Comparison of ENCODE assay signal across 17 mouse cellular contexts in the genomic region with DNA sequence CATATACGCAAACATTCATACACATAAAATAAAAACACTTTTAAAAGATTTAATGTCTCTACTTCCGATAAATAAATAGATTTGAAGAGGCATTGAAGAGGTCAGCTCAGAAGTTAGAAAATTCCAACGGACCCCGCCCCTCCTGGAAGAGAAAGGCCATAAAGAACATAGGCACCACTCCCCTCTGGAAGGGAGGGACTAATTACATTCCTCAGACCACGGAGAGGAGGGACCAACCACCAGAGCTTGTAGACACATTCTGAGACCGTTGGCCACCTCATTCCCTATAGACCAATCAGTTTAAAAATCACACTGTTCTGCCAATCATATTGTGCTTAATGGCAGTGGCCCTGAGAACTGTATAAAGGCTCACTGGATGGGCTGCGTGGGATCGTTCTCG.
DNase-seq lines count a peak whose midpoint lies in the region; ATAC-seq and TF ChIP-seq lines count a peak whose summit lies in the region.
"Had no signal": no experiment of that assay in that cellular context is flagged by ENCODE, and none has a peak within 500 bp of the region (broad histone marks: within the 10 kb centered on the region; RNA-seq: fewer than 3 reads in every experiment).

No protein-coding gene starts in this region.

- no peak overlapping the region for H3K4me2 ChIP-seq in intestine, embryonic 15.5 days (replicated peaks)
- H3K4me2 ChIP-seq in intestine, postnatal 0 days (replicated peaks; ENCODE audit: low read depth), result no peak overlapping the region
- H3K4me2 ChIP-seq in midbrain, embryonic 12.5 days (replicated peaks), result no peak overlapping the region
- H3K4me2 ChIP-seq in forebrain, embryonic 12.5 days, result no peak overlapping the region
- H3K4me2 ChIP-seq: embryonic facial prominence, embryonic 13.5 days; forebrain, embryonic 13.5 days; hindbrain, embryonic 12.5 days had no signal

- ATAC-seq in intestine, embryonic 15.5 days, result peak; percentile 37; the same call in 1 of the 2 replicates
- ATAC-seq in intestine, postnatal 0 days, result no peak
- 0 out of 2 replicates have a peak, but pooled peaks have one; percentile 30 for ATAC-seq in midbrain, embryonic 12.5 days (ENCODE audit: low FRiP score, low read depth)
- ATAC-seq in forebrain, embryonic 12.5 days (ENCODE audit: low FRiP score), result no peak
- ATAC-seq: forebrain, embryonic 13.5 days; forebrain, postnatal 0 days; hindbrain, embryonic 16.5 days; inflammation-experienced regulatory T-cells, adult 6 months had no signal

- H3K27ac ChIP-seq in intestine, embryonic 15.5 days, result no peak overlapping the region
- H3K27ac ChIP-seq in intestine, postnatal 0 days (ENCODE audit: low read depth, low read length), result no peak overlapping the region
- H3K27ac ChIP-seq in midbrain, embryonic 12.5 days (replicated peaks), result no peak overlapping the region
- H3K27ac ChIP-seq in midbrain, embryonic 10.5 days (replicated peaks), result no peak overlapping the region
- H3K27ac ChIP-seq in forebrain, embryonic 12.5 days, result no peak overlapping the region
- H3K27ac ChIP-seq: embryonic facial prominence, embryonic 13.5 days; forebrain, embryonic 13.5 days; hindbrain, embryonic 12.5 days had no signal

- no peak for DNase-seq in midbrain, embryonic 10.5 days (ENCODE audit: low spot score)
- peak; percentile 94 for DNase-seq in R1 (ENCODE audit: low read depth, low spot score)
- DNase-seq in thymus, postnatal 25 days, result no peak
- DNase-seq: cerebellum, adult 11-12 months; cerebellum, adult 9-10 months; cerebellum, postnatal 25 days; kidney, adult 2 months had no signal

- WGBS in intestine, embryonic 15.5 days, result 75% methylated on average over 9 of the region's 9 CpGs
- WGBS in intestine, postnatal 0 days, result 68% methylated on average over 9 of the region's 9 CpGs
- WGBS in midbrain, embryonic 12.5 days, result 85% methylated on average over 9 of the region's 9 CpGs
- 85% methylated on average over 9 of the region's 9 CpGs for WGBS in midbrain, embryonic 10.5 days
- 85% methylated on average over 9 of the region's 9 CpGs for WGBS in forebrain, embryonic 12.5 days

- H3K27me3 ChIP-seq in intestine, embryonic 15.5 days (replicated peaks), result no peaks in the 10 kb centered on the region
- H3K27me3 ChIP-seq in intestine, postnatal 0 days (replicated peaks; ENCODE audit: control insufficient read depth, insufficient read depth, low read length), result no peaks in the 10 kb centered on the region
- no peaks in the 10 kb centered on the region for H3K27me3 ChIP-seq in midbrain, embryonic 12.5 days
- H3K27me3 ChIP-seq in midbrain, embryonic 10.5 days (ENCODE audit: low read depth, poor library complexity, severe bottlenecking), result no peaks in the 10 kb centered on the region
- no peaks in the 10 kb centered on the region for H3K27me3 ChIP-seq in forebrain, embryonic 12.5 days
- H3K27me3 ChIP-seq: embryonic facial prominence, embryonic 13.5 days; forebrain, embryonic 13.5 days; hindbrain, embryonic 12.5 days had no signal

- no peaks in the 10 kb centered on the region for H3K36me3 ChIP-seq in intestine, embryonic 15.5 days
- H3K36me3 ChIP-seq in intestine, postnatal 0 days (ENCODE audit: control insufficient read depth, insufficient read depth), result no peaks in the 10 kb centered on the region
- no peaks in the 10 kb centered on the region for H3K36me3 ChIP-seq in midbrain, embryonic 12.5 days
- H3K36me3 ChIP-seq in midbrain, embryonic 10.5 days, result no peaks in the 10 kb centered on the region
- no peaks in the 10 kb centered on the region for H3K36me3 ChIP-seq in forebrain, embryonic 12.5 days (replicated peaks)
- H3K36me3 ChIP-seq: embryonic facial prominence, embryonic 13.5 days; hindbrain, embryonic 12.5 days had no signal

- no peaks in the 10 kb centered on the region for H3K9me3 ChIP-seq in intestine, embryonic 15.5 days
- H3K9me3 ChIP-seq in intestine, postnatal 0 days (ENCODE audit: control insufficient read depth), result no peaks in the 10 kb centered on the region
- no peaks in the 10 kb centered on the region for H3K9me3 ChIP-seq in midbrain, embryonic 12.5 days
- H3K9me3 ChIP-seq in midbrain, embryonic 10.5 days (replicated peaks), result no peaks in the 10 kb centered on the region
- H3K9me3 ChIP-seq in forebrain, embryonic 12.5 days, result no peaks in the 10 kb centered on the region
- H3K9me3 ChIP-seq: embryonic facial prominence, embryonic 13.5 days; forebrain, embryonic 13.5 days; hindbrain, embryonic 12.5 days had no signal

- no peaks in the 10 kb centered on the region for H3K4me1 ChIP-seq in intestine, embryonic 15.5 days (replicated peaks)
- no peaks in the 10 kb centered on the region for H3K4me1 ChIP-seq in intestine, postnatal 0 days (replicated peaks; ENCODE audit: control insufficient read depth, insufficient read depth, low read length)
- H3K4me1 ChIP-seq in midbrain, embryonic 12.5 days, result no peaks in the 10 kb centered on the region
- peaks cover 6% of the 10 kb centered on the region; the same call in 1 of the 2 replicates for H3K4me1 ChIP-seq in midbrain, embryonic 10.5 days
- no peaks in the 10 kb centered on the region; the same call in 1 of the 2 replicates for H3K4me1 ChIP-seq in forebrain, embryonic 12.5 days
- H3K4me1 ChIP-seq: embryonic facial prominence, embryonic 13.5 days; forebrain, embryonic 13.5 days; hindbrain, embryonic 12.5 days had no signal

- TF ChIP-seq CTCF in intestine, postnatal 0 days (IDR thresholded peaks at IDR 0.05; ENCODE audit: low read depth), result no peak

- H3K9ac ChIP-seq in intestine, embryonic 15.5 days, result no peak overlapping the region
- no peak overlapping the region for H3K9ac ChIP-seq in intestine, postnatal 0 days (ENCODE audit: low read depth, low read length)
- H3K9ac ChIP-seq in midbrain, embryonic 12.5 days (replicated peaks), result no peak overlapping the region
- H3K9ac ChIP-seq in forebrain, embryonic 12.5 days, result no peak overlapping the region
- H3K9ac ChIP-seq: embryonic facial prominence, embryonic 13.5 days; forebrain, embryonic 13.5 days; forebrain, postnatal 0 days; hindbrain, embryonic 12.5 days had no signal

- no peak overlapping the region for H3K4me3 ChIP-seq in intestine, embryonic 15.5 days (replicated peaks)
- no peak overlapping the region for H3K4me3 ChIP-seq in intestine, postnatal 0 days (ENCODE audit: low read depth, low read length)
- no peak overlapping the region for H3K4me3 ChIP-seq in midbrain, embryonic 12.5 days
- no peak overlapping the region for H3K4me3 ChIP-seq in midbrain, embryonic 10.5 days
- H3K4me3 ChIP-seq in forebrain, embryonic 12.5 days (replicated peaks), result no peak overlapping the region
- H3K4me3 ChIP-seq: embryonic facial prominence, embryonic 13.5 days; forebrain, embryonic 13.5 days; hindbrain, embryonic 12.5 days had no signal

Comparison
In these comparisons a context has a peak if more than half of its experiments do, and no peak if none do; other contexts are left out.
1. ATAC-seq: peak in intestine, embryonic 15.5 days (single experiment) and midbrain, embryonic 12.5 days (single experiment); none in intestine, postnatal 0 days (single experiment) and forebrain, embryonic 12.5 days (single experiment).